Mouse (Mus musculus): ENCODE data around the gene Usp6nl. TPM values are rescaled to one million over a fixed set of nuclear protein-coding genes. Genes with fewer than 3 reads are reported as not detected.
A peak's percentile ranks its signal among the peaks of the same experiment; 100 is the strongest.

Usp6nl gene
- 25.3 TPM for polyA plus RNA-seq (2021)

- CTCF ChIA-PET, result interaction anchor here (2.3 kb wide), 1 partner anchor 102 kb away, joined by 8 read pairs; no protein-coding TSS in a partner anchor
- in situ Hi-C loops (cut with MboI; ENCODE audit: low pct_unique_long_range_greater_than_20kb), result loop anchor here (5.0 kb wide), 2 partner anchors 80 to 95 kb away; no protein-coding TSS in a partner anchor
- no peaks in the 10 kb centered on the region for H3K27me3 ChIP-seq
- no peak for TF ChIP-seq CTCF (IDR thresholded peaks at IDR 0.05)
- ATAC-seq, result peak; percentile 93
- POLR2A ChIA-PET, result interaction anchor here (1.2 kb wide), 1 partner anchor 16 kb away, joined by 3 read pairs; no protein-coding TSS in a partner anchor
- DNase-seq (ENCODE audit: low read depth, low spot score), result no peak
Measured at GRCm38 (mm10) chr2:6322376-6322901, at the start of gene Usp6nl. Gene Usp6nl (plus strand): TSS chr2:6322667.

- CTCF ChIA-PET, result no interaction called here
- H3K27me3 ChIP-seq, result no peaks in the 10 kb centered on the region
- ATAC-seq, result no peak
- POLR2A ChIA-PET, result no interaction called here
- TF ChIP-seq CTCF (IDR thresholded peaks at IDR 0.05), result no peak
- DNase-seq (ENCODE audit: low read depth, low spot score), result no peak
- in situ Hi-C loops (cut with MboI; ENCODE audit: low pct_unique_long_range_greater_than_20kb), result no loop called here
Measured at GRCm38 (mm10) chr2:6273392-6273845, 49.0 kb upstream of the Usp6nl start.

GRCm38 (mm10) chr2:6278813-6279530 lies 43.5 kb upstream of the Usp6nl start:
- no peak for ATAC-seq
- in situ Hi-C loops (cut with MboI; ENCODE audit: low pct_unique_long_range_greater_than_20kb), result no loop called here
- POLR2A ChIA-PET, result no interaction called here
- no peak for DNase-seq (ENCODE audit: low read depth, low spot score)
- TF ChIP-seq CTCF (IDR thresholded peaks at IDR 0.05), result no peak
- CTCF ChIA-PET, result no interaction called here
- no peaks in the 10 kb centered on the region for H3K27me3 ChIP-seq

- TF ChIP-seq CTCF (IDR thresholded peaks at IDR 0.05), result no peak
- DNase-seq (ENCODE audit: low read depth, low spot score) (no peak), ATAC-seq (no peak)
- H3K27me3 ChIP-seq, result no peaks in the 10 kb centered on the region
- CTCF ChIA-PET, result interaction anchor here (1.0 kb wide), 2 partner anchors 9 to 125 kb away, joined by 3 to 4 read pairs; no protein-coding TSS in a partner anchor
- POLR2A ChIA-PET, result no interaction called here
- in situ Hi-C loops (cut with MboI; ENCODE audit: low pct_unique_long_range_greater_than_20kb), result no loop called here
Measured at GRCm38 (mm10) chr2:6279614-6280301, 42.7 kb upstream of the Usp6nl start.

- ChIA-PET POLR2A (no interaction called here), CTCF (interaction anchor here (1.2 kb wide), 1 partner anchor 68 kb away, joined by 3 read pairs; no protein-coding TSS in a partner anchor)
- DNase-seq (ENCODE audit: low read depth, low spot score), result no peak
- in situ Hi-C loops (cut with MboI; ENCODE audit: low pct_unique_long_range_greater_than_20kb), result no loop called here
- ATAC-seq, result no peak
- H3K27me3 ChIP-seq, result no peaks in the 10 kb centered on the region
- TF ChIP-seq CTCF (IDR thresholded peaks at IDR 0.05), result no peak
Measured at GRCm38 (mm10) chr2:6283569-6283968, 38.9 kb upstream of the Usp6nl start.

- ChIA-PET CTCF (interaction anchor here (1.1 to 1.6 kb wide), 2 partner anchors 8 to 15 kb away, joined by 4 to 5 read pairs; no protein-coding TSS in a partner anchor), POLR2A (no interaction called here)
- no peak for DNase-seq (ENCODE audit: low read depth, low spot score)
- H3K27me3 ChIP-seq, result no peaks in the 10 kb centered on the region
- in situ Hi-C loops (cut with MboI; ENCODE audit: low pct_unique_long_range_greater_than_20kb), result no loop called here
- no peak for TF ChIP-seq CTCF (IDR thresholded peaks at IDR 0.05)
- no peak for ATAC-seq
Measured at GRCm38 (mm10) chr2:6284784-6285183, 37.7 kb upstream of the Usp6nl start.

- in situ Hi-C loops (cut with MboI; ENCODE audit: low pct_unique_long_range_greater_than_20kb), result no loop called here
- no peak for TF ChIP-seq CTCF (IDR thresholded peaks at IDR 0.05)
- POLR2A ChIA-PET, result no interaction called here
- no peaks in the 10 kb centered on the region for H3K27me3 ChIP-seq
- ATAC-seq, result no peak
- no peak for DNase-seq (ENCODE audit: low read depth, low spot score)
- CTCF ChIA-PET, result interaction anchor here (1.0 kb wide), 1 partner anchor 8 kb away, joined by 3 read pairs; no protein-coding TSS in a partner anchor
Measured at GRCm38 (mm10) chr2:6285794-6286193, 36.7 kb upstream of the Usp6nl start.

GRCm38 (mm10) chr2:6293825-6294444 lies 28.5 kb upstream of the Usp6nl start:
- TF ChIP-seq CTCF (IDR thresholded peaks at IDR 0.05), result no peak
- POLR2A ChIA-PET, result no interaction called here
- CTCF ChIA-PET, result interaction anchor here (0.7 to 1.5 kb wide), 2 partner anchors 8 to 9 kb away, joined by 3 to 5 read pairs; no protein-coding TSS in a partner anchor
- ATAC-seq, result peak; percentile 95
- in situ Hi-C loops (cut with MboI; ENCODE audit: low pct_unique_long_range_greater_than_20kb), result no loop called here
- no peaks in the 10 kb centered on the region for H3K27me3 ChIP-seq
- peak; percentile 61 for DNase-seq (ENCODE audit: low read depth, low spot score)

- no peak for TF ChIP-seq CTCF (IDR thresholded peaks at IDR 0.05)
- ChIA-PET CTCF (no interaction called here), POLR2A (no interaction called here)
- in situ Hi-C loops (cut with MboI; ENCODE audit: low pct_unique_long_range_greater_than_20kb), result no loop called here
- DNase-seq (ENCODE audit: low read depth, low spot score) (no peak), ATAC-seq (no peak)
- no peaks in the 10 kb centered on the region for H3K27me3 ChIP-seq
Measured at GRCm38 (mm10) chr2:6294993-6295628, 27.4 kb upstream of the Usp6nl start.

GRCm38 (mm10) chr2:6304768-6305167 lies 17.7 kb upstream of the Usp6nl start:
- TF ChIP-seq CTCF (IDR thresholded peaks at IDR 0.05), result no peak
- in situ Hi-C loops (cut with MboI; ENCODE audit: low pct_unique_long_range_greater_than_20kb), result no loop called here
- no peak for DNase-seq (ENCODE audit: low read depth, low spot score)
- no peak for ATAC-seq
- POLR2A ChIA-PET, result no interaction called here
- CTCF ChIA-PET, result no interaction called here
- no peaks in the 10 kb centered on the region for H3K27me3 ChIP-seq

Measured in Patski (cell line).